Mouse (Mus musculus) stomach, embryonic 14.5 days (tissue): Measurements from ENCODE around the gene Fgd3. TPM values are rescaled to one million over a fixed set of nuclear protein-coding genes. Genes with fewer than 3 reads are reported as not detected.

ENCODE experiments used
- polyA plus RNA-seq: library from polyadenylated mRNA; unstranded; fragments of >200 nt; fragmentation: Nextera tagmentation; extraction: Ambion mirVana; gene quantifications from 2 replicates; pipeline ENCODE4 v1.2.1, GENCODE M21; 2014

Gene Fgd3
- polyA plus RNA-seq, 1 experiment from 2014 or later = 0.51 TPM

Other genes starting within 250 kb of the Fgd3 start
- gene Wnk2, start 172.3 kb downstream of the Fgd3 start, polyA plus RNA-seq = 4.2 and 4.4 TPM in 2 replicates
- gene Ninj1, start 132.8 kb downstream of the Fgd3 start, polyA plus RNA-seq = 48.8 and 54.5 TPM in 2 replicates
- gene Card19, start 104.3 kb downstream of the Fgd3 start, polyA plus RNA-seq = 48.5 and 57.0 TPM in 2 replicates
- gene Susd3, start 71.6 kb downstream of the Fgd3 start, polyA plus RNA-seq = 0.95 and 1.8 TPM in 2 replicates
- 24.2 and 26.0 TPM in 2 replicates for gene Bicd2, start 21.3 kb upstream of the Fgd3 start, polyA plus RNA-seq
- 16.3 and 17.8 TPM in 2 replicates for gene Ippk, start 100.9 kb upstream of the Fgd3 start, polyA plus RNA-seq
- 1.2 and 1.7 TPM in 2 replicates for gene Tes3-ps, start 173.0 kb upstream of the Fgd3 start, polyA plus RNA-seq
- gene Ecm2, start 184.5 kb upstream of the Fgd3 start, polyA plus RNA-seq = 0.57 and 0.88 TPM in 2 replicates
- gene Aspn, start 224.1 kb upstream of the Fgd3 start, polyA plus RNA-seq = 51.6 and 56.5 TPM in 2 replicates